Mouse (Mus musculus) G1E (cell line): Measurements from ENCODE around the gene Paqr9. TPM values are rescaled to one million over a fixed set of nuclear protein-coding genes. Genes with fewer than 3 reads are reported as not detected.

Experiments
- ATAC-seq: 2 replicates; pipeline ENCODE4 v1.8.0; 2016; ENCODE audit warnings: mild to moderate bottlenecking; ENCODE audit not compliant: insufficient number of reproducible peaks, poor library complexity, low FRiP score, severe bottlenecking; ENCODE audit errors: extremely low read depth
- DNase-seq: peaks from one replicate; pipeline ENCODE4 v3.0.0; 2012; ENCODE audit warnings: low spot score
- H3K27me3 ChIP-seq: 2 replicates; pipeline ENCODE4 v1.6.1; 2012; ENCODE audit warnings: mild to moderate bottlenecking, low read length, inconsistent platforms; ENCODE audit not compliant: insufficient read depth
- H3K36me3 ChIP-seq: replicated peaks from 2 replicates; pipeline ENCODE3; 2012; ENCODE audit warnings: mild to moderate bottlenecking, inconsistent platforms
- H3K4me1 ChIP-seq: 2 replicates; pipeline ENCODE4 v1.6.1; 2012; ENCODE audit warnings: low read depth, low read length, inconsistent platforms, mixed read lengths; ENCODE audit not compliant: insufficient read depth
- H3K4me3 ChIP-seq: 2 replicates; pipeline ENCODE4 v1.5.1; 2012; ENCODE audit warnings: low read depth, mild to moderate bottlenecking, inconsistent platforms, low read length, moderate library complexity, mixed read lengths
- H3K9me3 ChIP-seq: replicated peaks from 2 replicates; pipeline ENCODE4 v1.6.1; 2012; ENCODE audit warnings: inconsistent platforms
- CTCF ChIP-seq: IDR thresholded peaks from 2 replicates; pipeline ENCODE4 v1.5.1; 2012; ENCODE audit warnings: low read depth, low read length, inconsistent platforms, mixed read lengths
- GATA1 ChIP-seq: IDR thresholded peaks from 2 replicates; pipeline ENCODE4 v1.6.1; 2012; ENCODE audit warnings: borderline replicate concordance, low read length, inconsistent platforms, mixed read lengths
- GATA2 ChIP-seq: IDR thresholded peaks from 2 replicates; pipeline ENCODE4 v1.6.1; 2012; ENCODE audit warnings: low read depth, low read length, inconsistent platforms, borderline replicate concordance
- POLR2AphosphoS5 ChIP-seq: IDR thresholded peaks from 2 replicates; pipeline ENCODE4 v1.6.1; 2012; ENCODE audit warnings: low read depth, low read length, inconsistent platforms; ENCODE audit not compliant: insufficient replicate concordance
- TAL1 ChIP-seq: conservative IDR thresholded peaks from 2 replicates; pipeline ENCODE4 v1.6.1; 2012; ENCODE audit warnings: low read depth, low read length, inconsistent platforms, mixed read lengths
- polyA plus RNA-seq: library from polyadenylated mRNA; stranded (reverse); fragments of >175 nt; gene quantifications from 2 replicates; pipeline ENCODE4 v1.2.3, GENCODE M21; 2012
- total RNA-seq, 2 experiments: library from RNA; stranded (forward) in 1 of 2; stranded (reverse) in 1 of 2; fragments of 200-1000 nt in 1 of 2; fragments of >200 nt in 1 of 2; fragmentation: Nextera tagmentation in 1 of 2; gene quantifications; 2 replicates each; pipeline ENCODE4 v1.2.3; 2014 to 2017

The Paqr9 gene
- total and polyA plus RNA-seq, 3 experiments = 0.11 to 6.8 TPM; not detected in 1

- Histone ChIP-seq H3K4me3 (no peak overlapping the region), H3K9me3 (no peaks in the 10 kb centered on the region), H3K36me3 (no peaks in the 10 kb centered on the region), H3K27me3 (0 out of 2 replicates have a peak, but pooled peaks cover 5% of the 10 kb centered on the region), H3K4me1 (peaks cover 7% of the 10 kb centered on the region; the same call in 1 of the 2 replicates)
- TF ChIP-seq POLR2AphosphoS5 (no peak), GATA2 (no peak), CTCF (no peak), TAL1 (no peak), GATA1 (no peak)
- no peak for ATAC-seq
- DNase-seq = no peak
Observed at GRCm38 (mm10) chr9:95550856-95551774, 8.3 kb upstream of the Paqr9 start.

GRCm38 (mm10) chr9:95552175-95552705 lies 7.2 kb upstream of the Paqr9 start:
- TF ChIP-seq POLR2AphosphoS5 = no peak
- no peak for TF ChIP-seq CTCF
- no peak for TF ChIP-seq TAL1
- no peak for TF ChIP-seq GATA1
- no peak for TF ChIP-seq GATA2
- DNase-seq (no peak), ATAC-seq (no peak)
- H3K4me3 ChIP-seq = no peak overlapping the region
- no peaks in the 10 kb centered on the region for H3K36me3 ChIP-seq
- H3K4me1 ChIP-seq = peaks cover 5% of the 10 kb centered on the region; the same call in 1 of the 2 replicates
- no peaks in the 10 kb centered on the region for H3K9me3 ChIP-seq
- 0 out of 2 replicates have a peak, but pooled peaks cover 5% of the 10 kb centered on the region for H3K27me3 ChIP-seq

GRCm38 (mm10) chr9:95554231-95555221 lies 4.9 kb upstream of the Paqr9 start:
- ATAC-seq = no peak

GRCm38 (mm10) chr9:95555233-95555740 lies 4.2 kb upstream of the Paqr9 start:
- ATAC-seq = no peak
- H3K27me3 ChIP-seq = no peaks in the 10 kb centered on the region
- no peaks in the 10 kb centered on the region for H3K36me3 ChIP-seq
- no peak overlapping the region for H3K4me3 ChIP-seq
- peaks cover 15% of the 10 kb centered on the region for H3K9me3 ChIP-seq
- DNase-seq = no peak
- H3K4me1 ChIP-seq = peaks cover 5% of the 10 kb centered on the region; the same call in 1 of the 2 replicates
- TF ChIP-seq GATA2 = no peak
- TF ChIP-seq TAL1 = no peak
- TF ChIP-seq GATA1 = no peak
- TF ChIP-seq CTCF = no peak
- TF ChIP-seq POLR2AphosphoS5 = no peak

More at GRCm38 (mm10) chr9:95554231-95555221, 4.9 kb upstream of the Paqr9 start:
- Histone ChIP-seq H3K4me3 (no peak overlapping the region), H3K27me3 (0 out of 2 replicates have a peak, but pooled peaks cover 5% of the 10 kb centered on the region), H3K9me3 (peaks cover 7% of the 10 kb centered on the region), H3K4me1 (peaks cover 5% of the 10 kb centered on the region; the same call in 1 of the 2 replicates), H3K36me3 (no peaks in the 10 kb centered on the region)
- no peak for DNase-seq
- TF ChIP-seq CTCF = no peak
- no peak for TF ChIP-seq GATA1

GRCm38 (mm10) chr9:95556067-95556512 lies 3.4 kb upstream of the Paqr9 start:
- H3K4me1 ChIP-seq = peaks cover 5% of the 10 kb centered on the region; the same call in 1 of the 2 replicates

More at GRCm38 (mm10) chr9:95556067-95556512, 3.4 kb upstream of the Paqr9 start:
- TF ChIP-seq TAL1 = no peak
- 0 out of 2 replicates have a peak, but pooled peaks have one; percentile 5 for TF ChIP-seq CTCF
- no peak for TF ChIP-seq GATA2
- TF ChIP-seq POLR2AphosphoS5 = no peak
- no peak for TF ChIP-seq GATA1
- H3K9me3 ChIP-seq = peaks cover 20% of the 10 kb centered on the region
- no peak overlapping the region for H3K4me3 ChIP-seq
- DNase-seq (no peak), ATAC-seq (no peak)
- no peaks in the 10 kb centered on the region for H3K36me3 ChIP-seq
- no peaks in the 10 kb centered on the region for H3K27me3 ChIP-seq
